13 mouse cellular contexts compared by ENCODE assay signal in the genomic region with DNA sequence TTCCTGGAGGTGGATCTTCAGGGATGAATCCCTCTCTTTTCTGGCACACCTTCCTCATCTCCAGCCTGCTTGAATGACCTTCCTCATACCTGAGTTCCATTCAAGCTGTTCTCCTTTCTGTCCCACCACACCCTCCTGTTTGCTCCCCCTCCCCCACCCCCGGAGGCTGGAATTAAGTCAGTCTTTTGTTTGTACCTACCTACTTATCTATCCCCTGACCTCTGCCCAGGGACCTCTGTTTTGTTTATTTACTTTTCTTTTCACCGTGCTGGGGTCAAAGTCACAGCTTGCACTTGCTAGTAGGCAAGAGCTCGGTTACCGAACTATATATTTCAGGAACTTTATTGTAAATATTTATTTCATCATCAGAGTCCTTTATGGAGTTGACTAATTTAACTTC. TPM values are rescaled to one million over a fixed set of nuclear protein-coding genes. Genes with fewer than 3 reads are reported as not detected.
DNase-seq lines count a peak whose midpoint lies in the region; ATAC-seq and TF ChIP-seq lines count a peak whose summit lies in the region.
"Had no signal": no experiment of that assay in that cellular context is flagged by ENCODE, and none has a peak within 500 bp of the region (broad histone marks: within the 10 kb centered on the region; RNA-seq: fewer than 3 reads in every experiment).

No protein-coding gene starts in this region.

- DNase-seq in heart, postnatal 25 days (ENCODE audit: low spot score) = no peak
- DNase-seq in liver, embryonic 14.5 days (ENCODE audit: low read depth in 3 of 3, low spot score in 3 of 3) = no peak
- no peak for DNase-seq in embryo, embryonic 9.5 days (ENCODE audit: extremely low spot score)
- DNase-seq in left cerebral cortex, adult 11 months (ENCODE audit: low spot score) = no peak
- DNase-seq: adrenal gland, adult 2 months; heart, postnatal 14 days; layer of hippocampus, adult 9-11 months; lung, embryonic 14.5 days; right cerebral cortex, postnatal 25 days had no signal

- 42% methylated on average over 4 of the region's 4 CpGs for WGBS in heart, embryonic 13.5 days
- WGBS in kidney, embryonic 16.5 days = 26% methylated on average over 4 of the region's 4 CpGs
- WGBS in liver, embryonic 14.5 days (ENCODE audit: insufficient replicate concordance) = 48% methylated on average over 4 of the region's 4 CpGs
- 62% methylated on average over 4 of the region's 4 CpGs for WGBS in neural tube, embryonic 15.5 days

- H3K4me3 ChIP-seq in heart, embryonic 13.5 days = no peak overlapping the region
- no peak overlapping the region for H3K4me3 ChIP-seq in kidney, embryonic 16.5 days (ENCODE audit: low read length)
- H3K4me3 ChIP-seq in liver, embryonic 14.5 days (ENCODE audit: insufficient read depth in 1 of 2, low read depth in 2 of 2, low read length in 2 of 2) = no peak overlapping the region
- H3K4me3 ChIP-seq in neural tube, embryonic 15.5 days (replicated peaks) = no peak overlapping the region

- ATAC-seq in heart, embryonic 13.5 days (ENCODE audit: extremely low read depth, insufficient number of reproducible peaks, low FRiP score, low TSS enrichment) = no peak
- no peak for ATAC-seq in kidney, embryonic 16.5 days (ENCODE audit: low FRiP score, low TSS enrichment)
- peak; percentile 43 for ATAC-seq in liver, embryonic 14.5 days (ENCODE audit: insufficient read depth)
- ATAC-seq in activated CD4-positive, CD25-positive, alpha-beta regulatory T cell, adult 4 months = no peak
- no peak for ATAC-seq in neural tube, embryonic 15.5 days (ENCODE audit: low FRiP score)

- no peaks in the 10 kb centered on the region for H3K36me3 ChIP-seq in heart, embryonic 13.5 days
- H3K36me3 ChIP-seq in kidney, embryonic 16.5 days (ENCODE audit: insufficient read depth, low read length) = no peaks in the 10 kb centered on the region
- no peaks in the 10 kb centered on the region for H3K36me3 ChIP-seq in liver, embryonic 14.5 days (replicated peaks; ENCODE audit: control insufficient read depth, insufficient read depth, low read depth)
- no peaks in the 10 kb centered on the region for H3K36me3 ChIP-seq in neural tube, embryonic 15.5 days

- peaks cover 23% of the 10 kb centered on the region for H3K4me1 ChIP-seq in heart, embryonic 13.5 days
- no peaks in the 10 kb centered on the region for H3K4me1 ChIP-seq in kidney, embryonic 16.5 days (ENCODE audit: insufficient read depth, low read length)
- peaks cover 0 to 7% of the 10 kb centered on the region in 2 experiments; a peak in 2 of 4 replicates for H3K4me1 ChIP-seq in liver, embryonic 14.5 days (replicated peaks; ENCODE audit: control insufficient read depth in 2 of 2, insufficient read depth in 2 of 2, low read length in 1 of 2)
- no peaks in the 10 kb centered on the region for H3K4me1 ChIP-seq in neural tube, embryonic 15.5 days

- no peak for TF ChIP-seq EP300 in liver, embryonic 14.5 days (IDR thresholded peaks at IDR 0.05; ENCODE audit: low read depth)

- H3K4me2 ChIP-seq in heart, embryonic 13.5 days = no peak overlapping the region
- no peak overlapping the region for H3K4me2 ChIP-seq in kidney, embryonic 16.5 days (replicated peaks; ENCODE audit: low read depth, low read length)
- H3K4me2 ChIP-seq in liver, embryonic 14.5 days (ENCODE audit: low read depth) = no peak overlapping the region
- no peak overlapping the region for H3K4me2 ChIP-seq in neural tube, embryonic 15.5 days
- H3K4me2 ChIP-seq: lung, embryonic 14.5 days had no signal

- H3K27ac ChIP-seq in heart, embryonic 13.5 days (replicated peaks) = peak overlapping the region; percentile 70; the same call in 1 of the 2 replicates
- peak overlapping the region; percentile 37; the same call in 1 of the 2 replicates for H3K27ac ChIP-seq in kidney, embryonic 16.5 days (ENCODE audit: low read length)
- H3K27ac ChIP-seq in liver, embryonic 14.5 days = no peak overlapping the region
- no peak overlapping the region for H3K27ac ChIP-seq in neural tube, embryonic 15.5 days (replicated peaks)

- TF ChIP-seq CTCF in liver, embryonic 14.5 days (IDR thresholded peaks at IDR 0.05; ENCODE audit: low read depth) = no peak

- no peaks in the 10 kb centered on the region for H3K27me3 ChIP-seq in heart, embryonic 13.5 days (replicated peaks)
- no peaks in the 10 kb centered on the region for H3K27me3 ChIP-seq in kidney, embryonic 16.5 days (ENCODE audit: insufficient read depth, low read length)
- H3K27me3 ChIP-seq in liver, embryonic 14.5 days (ENCODE audit: control insufficient read depth, insufficient read depth, low read length) = no peaks in the 10 kb centered on the region
- no peaks in the 10 kb centered on the region for H3K27me3 ChIP-seq in neural tube, embryonic 15.5 days (replicated peaks)

- no peak overlapping the region for H3K9ac ChIP-seq in heart, embryonic 13.5 days
- no peak overlapping the region for H3K9ac ChIP-seq in kidney, embryonic 16.5 days (replicated peaks; ENCODE audit: low read length)
- H3K9ac ChIP-seq in liver, embryonic 14.5 days (replicated peaks) = no peak overlapping the region
- no peak overlapping the region for H3K9ac ChIP-seq in neural tube, embryonic 15.5 days (replicated peaks)
- H3K9ac ChIP-seq: lung, embryonic 14.5 days had no signal

- no peaks in the 10 kb centered on the region for H3K9me3 ChIP-seq in heart, embryonic 13.5 days
- no peaks in the 10 kb centered on the region for H3K9me3 ChIP-seq in kidney, embryonic 16.5 days (ENCODE audit: low read length)
- no peaks in the 10 kb centered on the region for H3K9me3 ChIP-seq in liver, embryonic 14.5 days (ENCODE audit: control insufficient read depth, low read length)
- no peaks in the 10 kb centered on the region for H3K9me3 ChIP-seq in neural tube, embryonic 15.5 days (replicated peaks)

- intact Hi-C loops in heart, postnatal 25 days (cut with DNase I) = no loop called here

RNA-seq across cellular contexts. Expression of gene Cpeb2, which starts 15.5 kb away (rescaled TPM):
- polyA plus RNA-seq in heart, embryonic 13.5 days (2015; fragmentation: Nextera tagmentation; extraction: Ambion mirVana) = 3.8 and 4.7 TPM in 2 replicates
- total RNA-seq in heart, postnatal 25 days (2021) = 10 to 100 TPM; 23.0 to 28.5 TPM
- 1.4 and 1.5 TPM in 2 replicates for polyA plus RNA-seq in kidney, embryonic 16.5 days (2015; fragmentation: Nextera tagmentation; extraction: Ambion mirVana)
- 0.97 and 1.1 TPM in 2 replicates for polyA plus RNA-seq in liver, embryonic 14.5 days (2012; rRNA removed)
- polyA plus RNA-seq in liver, embryonic 14.5 days (2014; fragmentation: Nextera tagmentation; extraction: Ambion mirVana) = 0.82 and 0.86 TPM in 2 replicates
- 1 to 10 TPM; 2.5 to 4.0 TPM for polyA plus RNA-seq in activated CD4-positive, CD25-positive, alpha-beta regulatory T cell, adult 4 months (2017; shearing (Covaris generic))
- 12.9 and 15.6 TPM in 2 replicates for polyA plus RNA-seq in neural tube, embryonic 15.5 days (2015; fragmentation: Nextera tagmentation; extraction: Ambion mirVana)

Comparison
In these comparisons a context has a peak if more than half of its experiments do, and no peak if none do; other contexts are left out.
1. H3K27ac ChIP-seq: peak in heart, embryonic 13.5 days (single experiment) and kidney, embryonic 16.5 days (single experiment); none in liver, embryonic 14.5 days (single experiment) and neural tube, embryonic 15.5 days (single experiment).